Mouse (Mus musculus): Measurements from ENCODE around the gene Zmiz1. TPM values are rescaled to one million over a fixed set of nuclear protein-coding genes. Genes with fewer than 3 reads are reported as not detected.
A peak's percentile ranks its signal among the peaks of the same experiment; 100 is the strongest.

The Zmiz1 gene
- polyA plus RNA-seq, 1 experiment = 22.5 TPM

GRCm38 (mm10) chr14:25557014-25557413 is 98.0 kb downstream of the Zmiz1 start:
- Histone ChIP-seq H3K9me3 (replicated peaks; ENCODE audit: control insufficient read depth, insufficient read depth, low read length, poor library complexity, severe bottlenecking) (no peaks in the 10 kb centered on the region), H3K27me3 (ENCODE audit: control insufficient read depth, insufficient read depth, low read length, poor library complexity, severe bottlenecking) (no peaks in the 10 kb centered on the region), H3K9ac (ENCODE audit: low read depth, poor library complexity, severe bottlenecking) (no peak overlapping the region), H3K4me3 (ENCODE audit: low read depth, low read length) (no peak overlapping the region), H3K27ac (ENCODE audit: insufficient read depth, low read length) (no peak overlapping the region), H3K36me3 (ENCODE audit: control insufficient read depth, insufficient read depth, low read length, poor library complexity, severe bottlenecking) (no peaks in the 10 kb centered on the region), H3K4me1 (ENCODE audit: control insufficient read depth, insufficient read depth, low read length) (no peaks in the 10 kb centered on the region)
- TF ChIP-seq POLR2A (IDR thresholded peaks at IDR 0.05; ENCODE audit: insufficient read depth, low read length) (no peak), EP300 (IDR thresholded peaks at IDR 0.05; ENCODE audit: insufficient read depth, low read depth, low read length) (no peak), CTCF (IDR thresholded peaks at IDR 0.05; ENCODE audit: low read depth, low read length) (no peak)

GRCm38 (mm10) chr14:25558479-25558878 is 99.5 kb downstream of the Zmiz1 start:
- Histone ChIP-seq H3K27me3 (ENCODE audit: control insufficient read depth, insufficient read depth, low read length, poor library complexity, severe bottlenecking) (no peaks in the 10 kb centered on the region), H3K36me3 (ENCODE audit: control insufficient read depth, insufficient read depth, low read length, poor library complexity, severe bottlenecking) (no peaks in the 10 kb centered on the region), H3K9me3 (replicated peaks; ENCODE audit: control insufficient read depth, insufficient read depth, low read length, poor library complexity, severe bottlenecking) (no peaks in the 10 kb centered on the region), H3K27ac (ENCODE audit: insufficient read depth, low read length) (no peak overlapping the region), H3K4me1 (ENCODE audit: control insufficient read depth, insufficient read depth, low read length) (no peaks in the 10 kb centered on the region), H3K9ac (ENCODE audit: low read depth, poor library complexity, severe bottlenecking) (no peak overlapping the region), H3K4me3 (ENCODE audit: low read depth, low read length) (no peak overlapping the region)
- TF ChIP-seq EP300 (IDR thresholded peaks at IDR 0.05; ENCODE audit: insufficient read depth, low read depth, low read length) (no peak), CTCF (IDR thresholded peaks at IDR 0.05; ENCODE audit: low read depth, low read length) (no peak), POLR2A (IDR thresholded peaks at IDR 0.05; ENCODE audit: insufficient read depth, low read length) (no peak)

GRCm38 (mm10) chr14:25559907-25560306 is 100.9 kb downstream of the Zmiz1 start:
- Histone ChIP-seq H3K36me3 (ENCODE audit: control insufficient read depth, insufficient read depth, low read length, poor library complexity, severe bottlenecking) (no peaks in the 10 kb centered on the region), H3K27ac (ENCODE audit: insufficient read depth, low read length) (no peak overlapping the region), H3K4me1 (ENCODE audit: control insufficient read depth, insufficient read depth, low read length) (no peaks in the 10 kb centered on the region)

GRCm38 (mm10) chr14:25560841-25561240 is 101.9 kb downstream of the Zmiz1 start:
- Histone ChIP-seq H3K4me1 (ENCODE audit: control insufficient read depth, insufficient read depth, low read length) (no peaks in the 10 kb centered on the region), H3K9ac (ENCODE audit: low read depth, poor library complexity, severe bottlenecking) (no peak overlapping the region), H3K27ac (ENCODE audit: insufficient read depth, low read length) (no peak overlapping the region), H3K4me3 (ENCODE audit: low read depth, low read length) (no peak overlapping the region), H3K36me3 (ENCODE audit: control insufficient read depth, insufficient read depth, low read length, poor library complexity, severe bottlenecking) (no peaks in the 10 kb centered on the region), H3K27me3 (ENCODE audit: control insufficient read depth, insufficient read depth, low read length, poor library complexity, severe bottlenecking) (no peaks in the 10 kb centered on the region), H3K9me3 (replicated peaks; ENCODE audit: control insufficient read depth, insufficient read depth, low read length, poor library complexity, severe bottlenecking) (no peaks in the 10 kb centered on the region)
- TF ChIP-seq CTCF (IDR thresholded peaks at IDR 0.05; ENCODE audit: low read depth, low read length) (peak; percentile 25), POLR2A (IDR thresholded peaks at IDR 0.05; ENCODE audit: insufficient read depth, low read length) (no peak), EP300 (IDR thresholded peaks at IDR 0.05; ENCODE audit: insufficient read depth, low read depth, low read length) (no peak)

More at GRCm38 (mm10) chr14:25559907-25560306, 100.9 kb downstream of the Zmiz1 start:
- no peak overlapping the region for H3K4me3 ChIP-seq (ENCODE audit: low read depth, low read length)
- no peaks in the 10 kb centered on the region for H3K27me3 ChIP-seq (ENCODE audit: control insufficient read depth, insufficient read depth, low read length, poor library complexity, severe bottlenecking)
- TF ChIP-seq EP300 (IDR thresholded peaks at IDR 0.05; ENCODE audit: insufficient read depth, low read depth, low read length) (no peak), CTCF (IDR thresholded peaks at IDR 0.05; ENCODE audit: low read depth, low read length) (no peak), POLR2A (IDR thresholded peaks at IDR 0.05; ENCODE audit: insufficient read depth, low read length) (no peak)
- no peak overlapping the region for H3K9ac ChIP-seq (ENCODE audit: low read depth, poor library complexity, severe bottlenecking)
- no peaks in the 10 kb centered on the region for H3K9me3 ChIP-seq (replicated peaks; ENCODE audit: control insufficient read depth, insufficient read depth, low read length, poor library complexity, severe bottlenecking)

- no peaks in the 10 kb centered on the region for H3K36me3 ChIP-seq (ENCODE audit: control insufficient read depth, insufficient read depth, low read length, poor library complexity, severe bottlenecking)
- H3K4me1 ChIP-seq (ENCODE audit: control insufficient read depth, insufficient read depth, low read length) = no peaks in the 10 kb centered on the region
- H3K4me3 ChIP-seq (ENCODE audit: low read depth, low read length) = no peak overlapping the region
- H3K27me3 ChIP-seq (ENCODE audit: control insufficient read depth, insufficient read depth, low read length, poor library complexity, severe bottlenecking) = no peaks in the 10 kb centered on the region
- TF ChIP-seq POLR2A (IDR thresholded peaks at IDR 0.05; ENCODE audit: insufficient read depth, low read length) (no peak), CTCF (IDR thresholded peaks at IDR 0.05; ENCODE audit: low read depth, low read length) (no peak), EP300 (IDR thresholded peaks at IDR 0.05; ENCODE audit: insufficient read depth, low read depth, low read length) (no peak)
- H3K9ac ChIP-seq (ENCODE audit: low read depth, poor library complexity, severe bottlenecking) = no peak overlapping the region
- no peak overlapping the region for H3K27ac ChIP-seq (ENCODE audit: insufficient read depth, low read length)
- no peaks in the 10 kb centered on the region for H3K9me3 ChIP-seq (replicated peaks; ENCODE audit: control insufficient read depth, insufficient read depth, low read length, poor library complexity, severe bottlenecking)
Measured at GRCm38 (mm10) chr14:25561716-25562115, 102.7 kb downstream of the Zmiz1 start.

- Histone ChIP-seq H3K9me3 (replicated peaks; ENCODE audit: control insufficient read depth, insufficient read depth, low read length, poor library complexity, severe bottlenecking) (no peaks in the 10 kb centered on the region), H3K27ac (ENCODE audit: insufficient read depth, low read length) (no peak overlapping the region), H3K27me3 (ENCODE audit: control insufficient read depth, insufficient read depth, low read length, poor library complexity, severe bottlenecking) (no peaks in the 10 kb centered on the region), H3K4me3 (ENCODE audit: low read depth, low read length) (no peak overlapping the region), H3K9ac (ENCODE audit: low read depth, poor library complexity, severe bottlenecking) (no peak overlapping the region), H3K36me3 (ENCODE audit: control insufficient read depth, insufficient read depth, low read length, poor library complexity, severe bottlenecking) (no peaks in the 10 kb centered on the region), H3K4me1 (ENCODE audit: control insufficient read depth, insufficient read depth, low read length) (no peaks in the 10 kb centered on the region)
- TF ChIP-seq EP300 (IDR thresholded peaks at IDR 0.05; ENCODE audit: insufficient read depth, low read depth, low read length) = no peak
- no peak for TF ChIP-seq CTCF (IDR thresholded peaks at IDR 0.05; ENCODE audit: low read depth, low read length)
- TF ChIP-seq POLR2A (IDR thresholded peaks at IDR 0.05; ENCODE audit: insufficient read depth, low read length) = no peak
Measured at GRCm38 (mm10) chr14:25562447-25562846, 103.5 kb downstream of the Zmiz1 start.
